Mouse (Mus musculus) fibroblast of lung, adult 2 months (primary cell): ENCODE measurements around the gene Atf6b.

ENCODE experiments used
- DNase-seq: peaks from one replicate; pipeline ENCODE4 v3.0.0-alpha.2; 2011; ENCODE audit warnings: low read depth

The Atf6b gene

GRCm38 (mm10) chr17:34627093-34627942 lies 19.6 kb upstream of the Atf6b start:
- DNase-seq = peak; percentile 69

GRCm38 (mm10) chr17:34627943-34628643 lies 18.9 kb upstream of the Atf6b start, which contains the start of gene Ppt2:
Gene Ppt2 (minus strand): TSS chr17:34628510.
- no peak for DNase-seq

DNA sequence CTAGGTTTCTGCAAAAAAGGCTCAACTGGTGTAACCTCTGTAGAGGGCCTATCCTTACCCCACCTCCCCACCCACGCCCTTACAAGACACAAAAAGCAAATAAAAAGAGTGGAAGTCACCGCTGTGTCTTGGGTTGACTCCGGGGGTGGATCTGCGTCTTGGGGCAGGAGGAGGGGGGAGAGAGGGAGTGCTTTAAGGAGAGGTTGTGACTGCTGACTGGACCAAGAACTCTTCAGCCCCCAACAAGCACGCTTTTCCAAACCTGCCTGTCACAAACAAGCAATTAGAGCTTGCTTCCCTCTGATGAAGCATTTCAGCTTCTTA lies 18.3 kb upstream of the Atf6b start:
- DNase-seq = no peak

DNA sequence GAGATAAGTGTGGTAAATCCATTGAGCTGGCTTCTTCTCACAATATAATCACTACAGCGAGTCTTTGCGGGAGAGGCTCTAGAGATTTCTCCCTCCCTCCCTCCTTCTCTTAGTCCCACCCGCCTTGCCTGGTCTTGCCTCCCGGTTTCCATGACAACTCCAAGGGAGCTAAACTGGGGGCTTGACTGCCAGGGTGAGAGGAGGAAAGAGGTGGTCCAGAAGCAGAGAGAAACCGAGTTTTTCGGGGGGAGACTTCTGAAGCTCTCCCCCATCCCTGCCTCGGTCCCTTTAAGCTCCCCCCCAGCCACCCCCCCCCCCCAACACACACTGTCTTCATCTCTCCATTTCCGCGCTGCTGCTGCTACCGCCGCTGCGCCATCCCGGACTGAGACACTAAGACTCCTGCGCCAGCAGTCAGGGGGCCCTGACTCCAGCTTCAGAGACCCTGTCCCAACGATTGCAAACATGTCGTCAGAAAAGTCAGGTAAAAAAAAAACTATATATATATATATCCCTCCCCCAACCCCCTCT lies 17.7 kb upstream of the Atf6b start, which contains the start of gene Prrt1:
Gene Prrt1 (plus strand): TSS at position 313 of the 531 bp plus-strand sequence.
- no peak for DNase-seq

- no peak for DNase-seq
These were observed 16.9 kb upstream of the Atf6b start for GRCm38 (mm10) chr17:34629796-34630603.

GRCm38 (mm10) chr17:34630761-34631301 lies 16.1 kb upstream of the Atf6b start:
- DNase-seq = no peak

DNA sequence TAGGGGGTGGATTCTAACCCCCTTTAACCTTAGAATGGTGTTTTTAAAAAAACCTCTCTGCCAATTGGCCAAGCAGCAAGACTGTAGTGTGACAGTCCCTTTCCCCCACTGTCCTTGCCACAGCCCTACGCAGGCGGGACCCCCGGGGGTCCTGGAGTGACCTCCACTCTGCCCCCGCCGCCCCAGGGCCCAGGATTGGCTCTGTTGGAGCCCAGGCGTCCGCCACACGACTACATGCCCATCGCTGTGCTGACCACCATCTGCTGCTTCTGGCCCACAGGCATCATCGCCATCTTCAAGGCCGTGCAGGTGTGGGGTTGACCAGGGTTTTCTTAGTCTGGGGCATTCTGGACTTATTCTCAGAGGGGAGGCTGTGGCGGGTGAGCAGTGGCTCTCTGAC lies 15.3 kb upstream of the Atf6b start:
- no peak for DNase-seq

- peak; percentile 51 for DNase-seq
These were observed 14.7 kb upstream of the Atf6b start for GRCm38 (mm10) chr17:34632261-34632691.

- no peak for DNase-seq
These were observed 11.3 kb upstream of the Atf6b start for GRCm38 (mm10) chr17:34635671-34636070.

DNA sequence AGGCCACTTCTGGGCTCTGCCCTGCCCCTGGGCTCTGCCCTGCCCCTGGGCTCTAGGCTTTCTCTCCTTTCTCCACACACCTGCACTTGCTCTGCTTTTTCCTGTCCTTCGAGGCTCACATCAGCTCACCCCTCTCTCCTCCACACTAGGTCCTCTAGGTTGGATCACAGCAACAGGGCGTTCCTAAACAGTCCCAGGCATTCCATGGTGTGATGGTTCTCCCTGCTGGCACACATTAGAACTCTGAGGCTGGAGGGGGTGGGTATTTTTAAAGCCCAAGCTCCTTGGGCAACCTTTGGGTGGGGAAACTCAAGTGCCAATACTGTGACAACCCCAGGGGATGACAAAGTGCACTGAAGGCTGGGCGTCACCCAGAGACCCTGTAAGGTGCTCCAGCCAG lies 9.5 kb upstream of the Atf6b start:
- DNase-seq = no peak

- peak; percentile 34 for DNase-seq
These were observed 7.3 kb upstream of the Atf6b start for GRCm38 (mm10) chr17:34639461-34640255.

DNA sequence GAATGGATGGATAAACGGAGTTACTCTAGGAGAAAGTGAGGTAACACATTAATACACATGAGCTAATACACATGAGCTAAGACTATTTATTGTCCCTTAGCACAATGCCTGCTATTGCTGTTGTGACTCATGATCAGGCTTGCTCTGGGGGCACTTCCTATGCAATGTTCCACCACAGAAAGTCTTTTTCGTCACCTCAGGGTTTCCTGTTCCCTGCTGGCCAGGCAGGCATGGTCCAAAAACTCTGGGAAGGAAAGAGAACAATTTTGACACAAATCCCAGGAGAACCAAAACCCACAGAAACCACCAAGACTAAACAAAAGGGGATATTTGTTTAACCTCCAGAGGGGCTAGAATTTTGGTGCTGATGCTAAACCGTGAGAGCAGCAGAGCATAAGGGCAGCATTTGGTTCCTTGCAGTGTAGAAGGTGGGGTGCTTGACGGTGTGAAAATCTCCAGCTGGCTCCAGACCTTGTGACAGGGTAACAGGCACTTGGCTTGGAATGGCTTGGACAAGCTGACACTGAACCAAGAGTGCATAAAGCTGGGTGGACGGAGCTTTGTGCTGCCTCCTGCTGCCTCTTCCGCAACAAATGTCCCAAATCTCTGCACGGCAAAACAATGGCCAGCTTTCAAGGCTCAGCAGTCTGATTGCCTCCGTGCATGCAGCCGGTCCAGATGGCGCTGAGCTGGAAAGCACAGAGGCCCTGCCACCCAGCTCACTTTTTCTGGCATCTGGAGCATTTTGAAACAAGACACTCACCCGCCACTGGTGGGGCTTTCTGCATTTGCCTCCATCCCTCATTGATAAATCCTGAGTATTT lies 6.0 kb upstream of the Atf6b start:
- peak; percentile 97 for DNase-seq

DNA sequence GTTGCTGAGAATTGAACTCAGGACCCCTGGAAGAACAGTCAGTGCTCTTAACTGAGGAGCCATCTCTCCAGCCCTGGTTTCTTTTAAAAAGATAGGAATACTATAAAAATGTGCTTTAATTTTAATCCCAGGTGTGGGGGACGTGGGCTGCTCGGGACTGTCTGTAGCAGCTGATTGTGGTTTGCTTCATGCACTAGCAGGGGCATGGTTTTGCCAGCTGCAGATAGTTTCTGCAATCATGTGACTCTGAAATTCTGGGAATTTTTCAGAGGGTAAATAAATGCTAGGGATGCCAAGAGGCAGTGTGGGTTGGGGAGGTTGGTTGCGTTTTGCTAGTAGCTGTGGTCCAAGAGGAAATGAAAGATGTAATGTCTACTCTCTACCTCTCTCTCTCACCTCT lies 5.0 kb upstream of the Atf6b start:
- no peak for DNase-seq

DNA sequence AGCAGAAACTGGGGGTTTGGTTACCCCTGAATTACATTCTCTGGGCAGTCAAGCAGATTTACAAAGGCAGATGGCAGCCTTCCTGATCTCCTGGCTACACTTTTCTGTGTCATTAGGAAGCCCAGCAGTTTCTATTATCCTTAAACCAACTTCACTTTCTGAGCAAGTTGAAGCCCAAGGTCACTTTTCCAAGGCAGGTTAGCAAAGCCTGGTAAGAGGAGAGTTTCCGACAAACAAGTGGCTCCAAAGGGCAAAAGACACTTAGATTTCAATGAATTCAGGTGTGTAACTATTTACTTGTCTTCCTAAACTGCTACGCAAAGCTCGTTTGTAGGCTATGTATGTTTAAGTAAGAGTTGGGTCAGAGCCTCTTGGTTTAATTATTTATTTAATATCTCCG lies 3.6 kb upstream of the Atf6b start:
- DNase-seq = no peak

DNA sequence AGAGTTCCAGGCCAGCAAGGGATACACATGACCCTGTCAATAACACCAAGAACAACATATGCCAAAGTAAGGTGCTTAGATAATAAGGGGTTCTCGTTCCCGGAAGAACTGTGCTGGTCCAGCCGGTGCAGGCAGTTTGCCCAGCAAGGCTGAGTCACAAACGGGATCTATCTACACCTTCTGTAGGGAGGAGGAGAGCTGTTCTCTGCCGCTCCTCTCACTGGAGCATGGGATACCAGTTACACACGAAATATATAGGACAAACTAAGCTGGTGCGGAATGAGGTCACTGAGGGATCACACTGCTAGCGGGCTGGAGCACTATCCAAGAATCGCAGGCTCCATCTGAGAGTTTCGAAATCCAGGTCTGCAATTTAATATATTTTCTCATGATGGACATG lies 3.0 kb upstream of the Atf6b start:
- DNase-seq = no peak

- peak; percentile 93 for DNase-seq
These were observed 2.3 kb upstream of the Atf6b start, which contains the start of gene Fkbpl for GRCm38 (mm10) chr17:34644608-34645007. Gene Fkbpl (plus strand): TSS chr17:34644764.

GRCm38 (mm10) chr17:34645256-34645829 lies 1.6 kb upstream of the Atf6b start:
- no peak for DNase-seq

- no peak for DNase-seq
These were observed 975 bp upstream of the Atf6b start for GRCm38 (mm10) chr17:34645831-34646511.
